Mouse (Mus musculus) testis, adult 2 months (tissue): ENCODE data around the gene Sufu.
A peak's percentile ranks its signal among the peaks of the same experiment; 100 is the strongest.

Source experiments
- CTCF ChIP-seq: fragments of 200-500 bp; IDR thresholded peaks from 2 replicates; pipeline ENCODE4 v1.5.1; 2012; ENCODE audit warnings: low read depth, mild to moderate bottlenecking, inconsistent platforms, low read length, moderate library complexity; ENCODE audit not compliant: control insufficient read depth, insufficient read depth, insufficient replicate concordance
- POLR2A ChIP-seq: fragments of 200-500 bp; IDR thresholded peaks from 2 replicates; pipeline ENCODE4 v1.6.1; 2012; ENCODE audit warnings: low read depth, mild to moderate bottlenecking, inconsistent platforms, low read length, moderate library complexity; ENCODE audit not compliant: control insufficient read depth

GRCm38 (mm10) chr19:46499836-46500580 lies 103.3 kb downstream of the Sufu start:
- peak; percentile 16; the same call in 1 of the 2 replicates for TF ChIP-seq POLR2A
- TF ChIP-seq CTCF: no peak
